Mouse (Mus musculus) olfactory bulb, adult 2 months (tissue): ENCODE measurements at regions not wholly inside any gene's neighbourhood (a gene's known extent, or its start where the extent isn't known, plus 50 kb on each side); places are given as distances from the start of the nearest gene placed in this dataset.

ENCODE experiments used
- CTCF ChIP-seq: fragments of 200-500 bp; IDR thresholded peaks from 2 replicates; pipeline ENCODE4 v1.5.1; 2012; ENCODE audit warnings: low read depth, mild to moderate bottlenecking, low read length, moderate library complexity; ENCODE audit not compliant: insufficient read depth
- POLR2A ChIP-seq: fragments of 200-500 bp; IDR thresholded peaks from 2 replicates; pipeline ENCODE4 v1.6.1; 2012; ENCODE audit warnings: mild to moderate bottlenecking, low read depth, low read length, moderate library complexity; ENCODE audit not compliant: insufficient read depth

- no peak for TF ChIP-seq POLR2A
- no peak for TF ChIP-seq CTCF
These were observed 323.9 kb upstream of the Btbd3 start for GRCm38 (mm10) chr2:137932488-137932887.
